Mouse (Mus musculus) lung, postnatal 14 days (tissue): ENCODE results near the gene Homer2.

Source experiments
- DNase-seq: peaks from one replicate; pipeline ENCODE4 v3.0.0; 2021

The Homer2 gene

GRCm38 (mm10) chr7:81707471-81708140, at the start of gene Homer2:
Gene Homer2, minus strand, starts transcription at chr7:81707527.
- no peak for DNase-seq

- no peak for DNase-seq
These were observed 40.6 kb upstream of the Homer2 start for GRCm38 (mm10) chr7:81747956-81748355.

- DNase-seq: peak; percentile 19
These were observed 36.8 kb upstream of the Homer2 start for GRCm38 (mm10) chr7:81744145-81744544.

GRCm38 (mm10) chr7:81740010-81740409, 32.7 kb upstream of the Homer2 start:
- no peak for DNase-seq

GRCm38 (mm10) chr7:81738720-81739385, 31.5 kb upstream of the Homer2 start:
- no peak for DNase-seq

- DNase-seq: no peak
These were observed 28.1 kb upstream of the Homer2 start for GRCm38 (mm10) chr7:81735300-81736048.

- no peak for DNase-seq
These were observed 25.1 kb upstream of the Homer2 start for GRCm38 (mm10) chr7:81732183-81733089.

- no peak for DNase-seq
These were observed 23.9 kb upstream of the Homer2 start for GRCm38 (mm10) chr7:81731181-81731651.

- no peak for DNase-seq
These were observed 22.5 kb upstream of the Homer2 start for GRCm38 (mm10) chr7:81729787-81730186.

GRCm38 (mm10) chr7:81727716-81728115, 20.4 kb upstream of the Homer2 start:
- DNase-seq: no peak

GRCm38 (mm10) chr7:81726728-81727005, 19.3 kb upstream of the Homer2 start:
- DNase-seq: peak; percentile 19

GRCm38 (mm10) chr7:81725986-81726727, 18.8 kb upstream of the Homer2 start:
- no peak for DNase-seq

- DNase-seq: no peak
These were observed 16.5 kb upstream of the Homer2 start for GRCm38 (mm10) chr7:81723851-81724250.

GRCm38 (mm10) chr7:81721271-81721670, 13.9 kb upstream of the Homer2 start:
- DNase-seq: no peak

- DNase-seq: no peak
These were observed 11.9 kb upstream of the Homer2 start for GRCm38 (mm10) chr7:81719216-81719661.

- no peak for DNase-seq
These were observed 11.3 kb upstream of the Homer2 start for GRCm38 (mm10) chr7:81718657-81719056.

GRCm38 (mm10) chr7:81710166-81710565, 2.8 kb upstream of the Homer2 start:
- no peak for DNase-seq

GRCm38 (mm10) chr7:81708165-81708564, 838 bp upstream of the Homer2 start:
- DNase-seq: no peak

- peak; percentile 22 for DNase-seq
These were observed 623 bp downstream of the Homer2 start for GRCm38 (mm10) chr7:81706416-81707391.

GRCm38 (mm10) chr7:81706027-81706415, 1.3 kb downstream of the Homer2 start:
- DNase-seq: no peak

- no peak for DNase-seq
These were observed 9.0 kb downstream of the Homer2 start for GRCm38 (mm10) chr7:81698357-81698756.
